Mouse (Mus musculus) lung, adult 2 months (tissue): ENCODE measurements around the gene Lpin1.

ENCODE experiments used
- CTCF ChIP-seq: fragments of 200-500 bp; IDR thresholded peaks from 2 replicates; pipeline ENCODE4 v1.5.1; 2011; ENCODE audit warnings: mild to moderate bottlenecking, low read length, control low read depth; ENCODE audit not compliant: insufficient read depth
- POLR2A ChIP-seq: fragments of 200-500 bp; IDR thresholded peaks from 2 replicates; pipeline ENCODE4 v1.6.1; 2011; ENCODE audit warnings: low read depth, mild to moderate bottlenecking, control low read depth, low read length, borderline replicate concordance; ENCODE audit errors: extremely low read depth

GRCm38 (mm10) chr12:16562647-16563046, 48.1 kb downstream of the Lpin1 start:
- TF ChIP-seq CTCF (no peak), POLR2A (no peak)
